Mouse (Mus musculus) common myeloid progenitor, adult 5-6 weeks (primary cell): ENCODE results near the gene Gm266. TPM values are rescaled to one million over a fixed set of nuclear protein-coding genes. Genes with fewer than 3 reads are reported as not detected.

Source experiments
- ATAC-seq: replicated peaks from 2 replicates; pipeline ENCODE4 v1.8.0; 2016; ENCODE audit warnings: low read depth, mild to moderate bottlenecking, moderate TSS enrichment, inconsistent platforms; ENCODE audit not compliant: poor library complexity, severe bottlenecking
- total RNA-seq: library from RNA; stranded (forward); fragments of 200-1000, 187-1606 nt; gene quantifications from 2 replicates; pipeline ENCODE4 v1.2.3, GENCODE M21; 2017

Gene Gm266
- total RNA-seq, 1 experiment from 2014 or later = not detected

- ATAC-seq = no peak
Observed at GRCm38 (mm10) chr12:111440701-111441373, 44.8 kb downstream of the Gm266 start.

- no peak for ATAC-seq
Observed at GRCm38 (mm10) chr12:111438850-111439249, 46.8 kb downstream of the Gm266 start.

GRCm38 (mm10) chr12:111437222-111437900 is 48.3 kb downstream of the Gm266 start:
- peak; percentile 45 for ATAC-seq

GRCm38 (mm10) chr12:111436640-111437039 is 49.0 kb downstream of the Gm266 start:
- no peak for ATAC-seq

- no peak for ATAC-seq
Observed at GRCm38 (mm10) chr12:111436170-111436569, 49.5 kb downstream of the Gm266 start.

GRCm38 (mm10) chr12:111434745-111435327 is 50.8 kb downstream of the Gm266 start:
- peak; percentile 43; the same call in 1 of the 2 replicates for ATAC-seq

Other genes starting within 250 kb of the Gm266 start
- not detected in 2 replicates for gene Amn, start 214.7 kb downstream of the Gm266 start, total RNA-seq
- gene Cdc42bpb, start 108.1 kb downstream of the Gm266 start, total RNA-seq = 2.0 and 2.4 TPM in 2 replicates
- gene Lbhd2, start 79.0 kb downstream of the Gm266 start, total RNA-seq = not detected in 2 replicates
- gene Exoc3l4, start 68.8 kb downstream of the Gm266 start, total RNA-seq = 0.32 TPM in 1 of 2 replicates, not detected in the other
- 60.2 and 79.0 TPM in 2 replicates for gene Tnfaip2, start 43.4 kb downstream of the Gm266 start, total RNA-seq
- 309 and 347 TPM in 2 replicates for gene Eif5, start 52.2 kb upstream of the Gm266 start, total RNA-seq
- gene Mark3, start 88.7 kb upstream of the Gm266 start, total RNA-seq = 60.4 and 76.4 TPM in 2 replicates
- 1.1 and 2.8 TPM in 2 replicates for gene Ckb, start 186.5 kb upstream of the Gm266 start, total RNA-seq
- gene Trmt61a, start 192.3 kb upstream of the Gm266 start, total RNA-seq = 6.2 and 12.7 TPM in 2 replicates
- 38.3 and 44.9 TPM in 2 replicates for gene Bag5, start 227.4 kb upstream of the Gm266 start, total RNA-seq
- gene Apopt1, start 227.4 kb upstream of the Gm266 start, total RNA-seq = 41.9 and 56.2 TPM in 2 replicates